Mouse (Mus musculus) bone marrow, adult 2 months (tissue): ENCODE measurements around the gene Tmem50b.

ENCODE experiments used
- CTCF ChIP-seq: fragments of 200-500 bp; IDR thresholded peaks from 2 replicates; pipeline ENCODE4 v1.5.1; 2011; ENCODE audit warnings: low read length, control low read depth; ENCODE audit not compliant: control insufficient read depth, insufficient read depth
- POLR2A ChIP-seq: fragments of 200-500 bp; IDR thresholded peaks from 2 replicates; pipeline ENCODE4 v1.6.1; 2011; ENCODE audit warnings: low read depth, mild to moderate bottlenecking, control low read depth, low read length, borderline replicate concordance; ENCODE audit not compliant: control insufficient read depth

- no peak for TF ChIP-seq CTCF
- TF ChIP-seq POLR2A = no peak
These were observed 26.5 kb downstream of the Tmem50b start for GRCm38 (mm10) chr16:91571105-91571504.
